In genomic region chr7:25292107-25292506, GRCm38 (mm10) we compare ENCODE assay signal across 12 mouse cellular contexts. TPM values are rescaled to one million over a fixed set of nuclear protein-coding genes. Genes with fewer than 3 reads are reported as not detected.
DNase-seq lines count a peak whose midpoint lies in the region; ATAC-seq lines count a peak whose summit lies in the region.
"Had no signal": no experiment of that assay in that cellular context is flagged by ENCODE, and none has a peak within 500 bp of the region (broad histone marks: within the 10 kb centered on the region; RNA-seq: fewer than 3 reads in every experiment).

No protein-coding gene starts in this region.

- no peak overlapping the region for H3K4me2 ChIP-seq in midbrain, embryonic 13.5 days (replicated peaks)

- no peak overlapping the region for H3K4me3 ChIP-seq in heart, embryonic 10.5 days
- no peak overlapping the region for H3K4me3 ChIP-seq in midbrain, embryonic 13.5 days (replicated peaks)

- DNase-seq in adrenal gland, postnatal 25 days = peak; percentile 4
- no peak for DNase-seq in adrenal gland, postnatal 36 days
- no peak for DNase-seq in heart, embryonic 10.5 days (ENCODE audit: low spot score)
- DNase-seq in heart, adult 9 months (ENCODE audit: low spot score in 2 of 2) = no peak
- DNase-seq in left cerebral cortex, postnatal 4 days = peak; percentile 29
- DNase-seq in left cerebral cortex, adult 9 months (ENCODE audit: low spot score in 2 of 2) = no peak
- DNase-seq in retina, postnatal 1 day = no peak
- DNase-seq: heart, postnatal 14 days; lung, postnatal 4 days had no signal

- ATAC-seq in midbrain, embryonic 13.5 days = no peak

- H3K9ac ChIP-seq in midbrain, embryonic 13.5 days (replicated peaks) = 0 out of 2 replicates have a peak overlapping the region, but pooled peaks have one; percentile 14
- H3K9ac ChIP-seq: liver, embryonic 14.5 days had no signal

- intact Hi-C loops in left cerebral cortex, postnatal 4 days (cut with DNase I) = no loop called here

- peaks cover 90% of the 10 kb centered on the region for H3K36me3 ChIP-seq in heart, embryonic 10.5 days
- H3K36me3 ChIP-seq in midbrain, embryonic 13.5 days = peaks cover 91% of the 10 kb centered on the region

- WGBS in heart, embryonic 10.5 days = 71% methylated on average over 7 of the region's 7 CpGs
- WGBS in midbrain, embryonic 13.5 days = 63% methylated on average over 7 of the region's 7 CpGs

- peaks cover 31% of the 10 kb centered on the region for H3K4me1 ChIP-seq in heart, embryonic 10.5 days
- peaks cover 46% of the 10 kb centered on the region for H3K4me1 ChIP-seq in midbrain, embryonic 13.5 days (replicated peaks)

- no peaks in the 10 kb centered on the region; the same call in 1 of the 2 replicates for H3K9me3 ChIP-seq in heart, embryonic 10.5 days
- H3K9me3 ChIP-seq in midbrain, embryonic 13.5 days = no peaks in the 10 kb centered on the region

- 0 out of 2 replicates have a peak overlapping the region, but pooled peaks have one; percentile 42 for H3K27ac ChIP-seq in heart, embryonic 10.5 days
- peak overlapping the region; percentile 64; the same call in 1 of the 2 replicates for H3K27ac ChIP-seq in midbrain, embryonic 13.5 days
- H3K27ac ChIP-seq: liver, embryonic 14.5 days had no signal

- H3K27me3 ChIP-seq in heart, embryonic 10.5 days (ENCODE audit: insufficient read depth, poor library complexity, severe bottlenecking) = no peaks in the 10 kb centered on the region
- H3K27me3 ChIP-seq in midbrain, embryonic 13.5 days = no peaks in the 10 kb centered on the region

RNA-seq across cellular contexts. Expression of gene Pafah1b3, which starts 5.7 kb away (rescaled TPM):
- total RNA-seq in adrenal gland, postnatal 25 days (2021) = 31.9 and 35.8 TPM in 2 replicates
- total RNA-seq in adrenal gland, postnatal 36 days (2021) = 10 to 100 TPM; 32.7 to 34.0 TPM
- polyA plus RNA-seq in heart, embryonic 10.5 days (2016; fragmentation: Nextera tagmentation; extraction: Ambion mirVana) = 147 and 189 TPM in 2 replicates
- 100 to 1,000 TPM; 234 to 250 TPM for total RNA-seq in left cerebral cortex, postnatal 4 days (2021)
- polyA plus RNA-seq in midbrain, embryonic 13.5 days (2015; fragmentation: Nextera tagmentation; extraction: Ambion mirVana) = 665 and 668 TPM in 2 replicates

RNA-seq across cellular contexts. Expression of gene Prr19, which starts 9.1 kb away (rescaled TPM):
- not detected in 2 replicates for total RNA-seq in adrenal gland, postnatal 25 days (2021)
- total RNA-seq in adrenal gland, postnatal 36 days (2021) = not detected
- 0.26 and 0.65 TPM in 2 replicates for polyA plus RNA-seq in heart, embryonic 10.5 days (2016; fragmentation: Nextera tagmentation; extraction: Ambion mirVana)
- total RNA-seq in left cerebral cortex, postnatal 4 days (2021) = under 1 TPM; 0.52 to 0.87 TPM
- 2.1 and 3.1 TPM in 2 replicates for polyA plus RNA-seq in midbrain, embryonic 13.5 days (2015; fragmentation: Nextera tagmentation; extraction: Ambion mirVana)
- total RNA-seq: heart, postnatal 14 days had no signal

RNA-seq across cellular contexts. Expression of gene Tmem145, which starts 13.8 kb away (rescaled TPM):
- total RNA-seq in adrenal gland, postnatal 25 days (2021) = 1.6 and 3.7 TPM in 2 replicates
- total RNA-seq in adrenal gland, postnatal 36 days (2021) = 1 to 10 TPM; 1.5 to 1.6 TPM
- 0.09 and 0.63 TPM in 2 replicates for polyA plus RNA-seq in heart, embryonic 10.5 days (2016; fragmentation: Nextera tagmentation; extraction: Ambion mirVana)
- total RNA-seq in left cerebral cortex, postnatal 4 days (2021) = 100 to 1,000 TPM in 1 of 2 experiments, 10 to 100 TPM in 1; 99.6 to 104 TPM
- polyA plus RNA-seq in midbrain, embryonic 13.5 days (2015; fragmentation: Nextera tagmentation; extraction: Ambion mirVana) = 41.1 and 47.1 TPM in 2 replicates
- total RNA-seq: heart, postnatal 14 days had no signal
- polyA plus RNA-seq: liver, embryonic 14.5 days; thymus, postnatal 0 days had no signal

RNA-seq across cellular contexts. Expression of gene Cic, which starts 24.6 kb away (rescaled TPM):
- total RNA-seq in adrenal gland, postnatal 25 days (2021) = 134 and 146 TPM in 2 replicates
- 100 to 1,000 TPM in 1 of 2 experiments, 10 to 100 TPM in 1; 94.8 to 116 TPM for total RNA-seq in adrenal gland, postnatal 36 days (2021)
- polyA plus RNA-seq in heart, embryonic 10.5 days (2016; fragmentation: Nextera tagmentation; extraction: Ambion mirVana) = 17.0 and 28.7 TPM in 2 replicates
- 100 to 1,000 TPM; 324 to 333 TPM for total RNA-seq in left cerebral cortex, postnatal 4 days (2021)
- polyA plus RNA-seq in midbrain, embryonic 13.5 days (2015; fragmentation: Nextera tagmentation; extraction: Ambion mirVana) = 37.6 and 44.2 TPM in 2 replicates

RNA-seq across cellular contexts. Expression of gene Megf8, which starts 24.9 kb away (rescaled TPM):
- 56.9 and 77.1 TPM in 2 replicates for total RNA-seq in adrenal gland, postnatal 25 days (2021)
- 10 to 100 TPM; 43.7 to 51.3 TPM for total RNA-seq in adrenal gland, postnatal 36 days (2021)
- 10.4 and 11.2 TPM in 2 replicates for polyA plus RNA-seq in heart, embryonic 10.5 days (2016; fragmentation: Nextera tagmentation; extraction: Ambion mirVana)
- 10 to 100 TPM; 81.0 to 89.9 TPM for total RNA-seq in left cerebral cortex, postnatal 4 days (2021)
- 18.9 and 19.8 TPM in 2 replicates for polyA plus RNA-seq in midbrain, embryonic 13.5 days (2015; fragmentation: Nextera tagmentation; extraction: Ambion mirVana)

Comparison
In these comparisons a context has a peak if more than half of its experiments do, and no peak if none do; other contexts are left out.
1. DNase-seq: peak in adrenal gland, postnatal 25 days (single experiment) and left cerebral cortex, postnatal 4 days (single experiment); none in adrenal gland, postnatal 36 days (0 of 2), heart, embryonic 10.5 days (single experiment), heart, adult 9 months (0 of 2), left cerebral cortex, adult 9 months (0 of 2) and retina, postnatal 1 day (single experiment).
2. RNA of gene Tmem145, which starts 13.8 kb away (total RNA-seq): 99.6 to 104 TPM in left cerebral cortex, postnatal 4 days; 1.6 to 3.7 TPM in adrenal gland, postnatal 25 days and 1.5 to 1.6 TPM in adrenal gland, postnatal 36 days; every median in the first group is over 10 times any median in the second.